Mouse (Mus musculus): ENCODE measurements around the gene Chrnb4. TPM values are rescaled to one million over a fixed set of nuclear protein-coding genes. Genes with fewer than 3 reads are reported as not detected.

Chrnb4 gene
- polyA plus RNA-seq, 1 experiment from 2014 or later, result 3.9 TPM

GRCm38 (mm10) chr9:55031435-55032167 lies 17.0 kb downstream of the Chrnb4 start:
- no peaks in the 10 kb centered on the region for H3K27me3 ChIP-seq (ENCODE audit: control insufficient read depth, insufficient read depth, low read length)
- no peak overlapping the region for H3K4me2 ChIP-seq (replicated peaks; ENCODE audit: low read depth, low read length)
- no peak overlapping the region for H3K4me3 ChIP-seq (ENCODE audit: low read depth, low read length)
- H3K4me1 ChIP-seq (replicated peaks; ENCODE audit: control insufficient read depth, insufficient read depth, low read length), result no peaks in the 10 kb centered on the region
- WGBS, result 59% methylated on average over 6 of the region's 6 CpGs
- H3K9me3 ChIP-seq (ENCODE audit: control insufficient read depth, low read length), result no peaks in the 10 kb centered on the region
- no peak for DNase-seq (ENCODE audit: low spot score)
- no peak overlapping the region for H3K27ac ChIP-seq (ENCODE audit: low read depth, low read length)
- H3K9ac ChIP-seq (ENCODE audit: low read depth, low read length), result no peak overlapping the region
- no peaks in the 10 kb centered on the region for H3K36me3 ChIP-seq (ENCODE audit: control insufficient read depth, insufficient read depth, low read length)
- ATAC-seq (ENCODE audit: low FRiP score), result no peak

DNA sequence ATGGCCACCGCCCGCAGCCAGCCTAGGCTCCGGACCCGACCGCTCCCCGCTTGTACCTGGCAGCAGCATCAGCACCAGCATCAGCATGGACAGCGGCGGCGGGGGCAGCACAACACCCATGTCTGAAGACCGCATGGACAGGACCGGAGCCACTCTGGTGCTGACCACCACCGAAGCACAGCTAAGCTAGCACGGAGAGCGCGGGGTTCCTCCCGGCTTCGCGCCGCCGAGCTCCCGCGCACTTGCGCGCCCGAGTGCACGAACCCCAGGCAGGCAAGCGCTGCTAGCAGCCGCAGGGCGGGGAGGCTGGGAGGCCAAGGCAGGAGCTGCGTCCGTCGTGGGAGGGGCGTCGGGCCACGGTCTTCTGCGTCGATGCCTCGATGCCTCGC lies 22.3 kb downstream of the Chrnb4 start, which contains the start of gene Chrna3:
Chrna3 (minus strand) TSS at position 288 of the 389 bp plus-strand sequence.
- peak within 1 kb of the TSS; percentile 43 for H3K4me3 ChIP-seq (ENCODE audit: low read depth, low read length)
- H3K9me3 ChIP-seq (ENCODE audit: control insufficient read depth, low read length), result no peaks in the 10 kb centered on the region
- peak; percentile 73 for DNase-seq (ENCODE audit: low spot score)
- H3K27me3 ChIP-seq (ENCODE audit: control insufficient read depth, insufficient read depth, low read length), result peaks cover 17% of the 10 kb centered on the region
- 1% methylated on average over 37 of the region's 39 CpGs for WGBS
- H3K27ac ChIP-seq (ENCODE audit: low read depth, low read length), result peak within 1 kb of the TSS; percentile 53
- H3K4me2 ChIP-seq (replicated peaks; ENCODE audit: low read depth, low read length), result peak within 1 kb of the TSS; percentile 58
- H3K4me1 ChIP-seq (replicated peaks; ENCODE audit: control insufficient read depth, insufficient read depth, low read length), result no peaks in the 10 kb centered on the region
- ATAC-seq (ENCODE audit: low FRiP score), result peak; percentile 73
- H3K9ac ChIP-seq (ENCODE audit: low read depth, low read length), result peak within 1 kb of the TSS; percentile 61
- no peaks in the 10 kb centered on the region for H3K36me3 ChIP-seq (ENCODE audit: control insufficient read depth, insufficient read depth, low read length)

DNA sequence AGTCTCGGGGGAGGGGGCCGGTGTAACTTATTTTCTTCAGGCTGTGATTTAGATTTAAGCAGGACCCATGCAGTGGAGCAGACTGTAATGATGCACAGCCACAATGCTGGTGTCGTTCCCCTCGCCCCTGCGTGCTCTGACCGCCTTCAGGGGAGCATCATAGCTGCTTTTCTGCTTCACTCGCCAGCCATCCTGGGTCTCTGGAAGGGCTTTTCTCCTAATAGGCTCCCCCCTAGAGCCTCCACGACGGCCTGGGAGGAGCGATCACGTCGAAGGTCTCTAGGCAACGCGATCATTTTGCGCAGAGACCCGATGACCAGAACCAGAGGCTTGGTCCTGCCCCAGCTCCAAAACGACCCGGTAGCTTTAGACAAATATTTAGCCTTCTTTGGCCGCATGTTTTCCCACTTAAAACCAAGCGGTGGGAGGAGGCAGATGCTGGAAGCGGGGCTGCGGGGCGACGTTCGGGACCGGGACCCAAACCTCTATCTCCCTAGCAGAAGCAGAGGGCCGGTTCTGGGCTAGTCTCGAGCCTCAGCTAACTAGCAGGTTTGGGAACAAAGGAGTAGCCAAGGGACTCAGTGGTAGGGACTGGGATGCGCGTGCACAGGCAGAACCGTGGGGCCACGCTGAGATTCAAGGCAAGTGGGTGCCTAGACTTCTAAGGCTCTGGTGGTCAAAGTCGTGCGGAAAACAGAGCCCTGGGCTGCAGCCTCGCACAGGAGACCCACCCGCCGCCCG lies 22.9 kb downstream of the Chrnb4 start:
- peak overlapping the region; percentile 53 for H3K27ac ChIP-seq (ENCODE audit: low read depth, low read length)
- H3K36me3 ChIP-seq (ENCODE audit: control insufficient read depth, insufficient read depth, low read length), result no peaks in the 10 kb centered on the region
- peak overlapping the region; percentile 61 for H3K9ac ChIP-seq (ENCODE audit: low read depth, low read length)
- peak overlapping the region; percentile 43 for H3K4me3 ChIP-seq (ENCODE audit: low read depth, low read length)
- DNase-seq (ENCODE audit: low spot score) (peak; percentile 46), ATAC-seq (ENCODE audit: low FRiP score) (peak; percentile 48)
- H3K4me2 ChIP-seq (replicated peaks; ENCODE audit: low read depth, low read length), result peak overlapping the region; percentile 58
- no peaks in the 10 kb centered on the region for H3K9me3 ChIP-seq (ENCODE audit: control insufficient read depth, low read length)
- 8% methylated on average over 38 of the region's 38 CpGs for WGBS
- no peaks in the 10 kb centered on the region for H3K4me1 ChIP-seq (replicated peaks; ENCODE audit: control insufficient read depth, insufficient read depth, low read length)
- peaks cover 17% of the 10 kb centered on the region for H3K27me3 ChIP-seq (ENCODE audit: control insufficient read depth, insufficient read depth, low read length)

DNA sequence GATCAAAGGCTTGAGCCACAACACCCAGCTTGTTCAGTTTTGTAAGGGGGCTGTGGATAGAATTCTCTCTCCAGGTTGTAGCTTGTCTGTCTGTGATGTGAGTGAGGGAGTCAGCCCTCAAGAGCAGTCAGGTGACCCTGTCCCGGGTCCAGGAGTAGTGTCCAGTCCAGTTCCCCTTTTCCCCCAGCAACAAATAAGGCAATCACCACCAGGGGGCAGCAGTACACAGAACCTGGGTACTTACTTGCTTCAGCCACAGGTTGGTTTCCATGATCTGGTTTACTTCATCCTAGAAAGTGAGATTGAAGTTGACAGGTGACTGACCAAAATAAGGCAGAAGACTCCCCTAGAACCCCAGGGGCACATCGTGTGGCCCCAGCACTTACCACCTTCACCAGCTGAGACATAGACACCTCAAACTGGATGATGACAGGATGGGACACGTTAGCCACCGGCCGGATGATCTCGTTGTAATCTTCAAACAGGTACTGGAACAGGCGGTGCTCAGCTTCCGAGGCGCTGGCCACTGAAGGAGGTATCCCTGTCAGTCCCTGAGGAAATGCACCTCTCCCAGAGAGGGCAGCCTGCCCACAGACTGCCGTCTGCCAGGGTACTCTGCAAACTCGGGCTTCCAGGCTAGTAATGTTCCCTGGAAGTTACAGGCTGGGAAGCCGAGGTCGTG lies 24.5 kb downstream of the Chrnb4 start:
- Histone ChIP-seq H3K27ac (ENCODE audit: low read depth, low read length) (no peak overlapping the region), H3K9ac (ENCODE audit: low read depth, low read length) (no peak overlapping the region), H3K4me1 (replicated peaks; ENCODE audit: control insufficient read depth, insufficient read depth, low read length) (no peaks in the 10 kb centered on the region), H3K4me3 (ENCODE audit: low read depth, low read length) (no peak overlapping the region), H3K36me3 (ENCODE audit: control insufficient read depth, insufficient read depth, low read length) (no peaks in the 10 kb centered on the region), H3K9me3 (ENCODE audit: control insufficient read depth, low read length) (no peaks in the 10 kb centered on the region), H3K4me2 (replicated peaks; ENCODE audit: low read depth, low read length) (no peak overlapping the region), H3K27me3 (ENCODE audit: control insufficient read depth, insufficient read depth, low read length) (peaks cover 17% of the 10 kb centered on the region)
- ATAC-seq (ENCODE audit: low FRiP score) (0 out of 2 replicates have a peak, but pooled peaks have one; percentile 12), DNase-seq (ENCODE audit: low spot score) (peak; percentile 93)
- 50% methylated on average over 13 of the region's 13 CpGs for WGBS

DNA sequence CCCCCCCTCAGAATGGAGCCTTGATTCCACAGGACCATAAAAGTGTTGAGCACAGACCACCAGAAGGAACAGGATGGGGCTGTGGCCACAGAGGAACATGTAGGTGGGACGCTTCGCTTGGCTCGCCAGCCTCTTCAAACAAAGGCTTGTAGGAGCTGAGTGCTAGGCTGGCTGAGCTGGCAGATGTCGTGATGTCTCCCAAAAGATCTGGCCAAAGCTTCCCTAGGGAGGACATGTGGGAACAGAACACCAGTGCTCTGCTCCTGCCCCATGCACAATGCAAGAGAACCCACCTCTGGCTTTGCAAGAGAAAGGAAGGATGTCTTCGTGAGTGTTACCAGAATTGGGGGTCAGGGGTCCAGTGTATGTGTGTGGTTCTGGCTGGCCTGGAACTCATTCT lies 25.3 kb downstream of the Chrnb4 start:
- WGBS, result 84% methylated on average over 5 of the region's 5 CpGs
- ATAC-seq (ENCODE audit: low FRiP score) (no peak), DNase-seq (ENCODE audit: low spot score) (no peak)
- Histone ChIP-seq H3K4me2 (replicated peaks; ENCODE audit: low read depth, low read length) (no peak overlapping the region), H3K27me3 (ENCODE audit: control insufficient read depth, insufficient read depth, low read length) (peaks cover 17% of the 10 kb centered on the region), H3K36me3 (ENCODE audit: control insufficient read depth, insufficient read depth, low read length) (no peaks in the 10 kb centered on the region), H3K4me1 (replicated peaks; ENCODE audit: control insufficient read depth, insufficient read depth, low read length) (no peaks in the 10 kb centered on the region), H3K9me3 (ENCODE audit: control insufficient read depth, low read length) (no peaks in the 10 kb centered on the region), H3K4me3 (ENCODE audit: low read depth, low read length) (no peak overlapping the region), H3K27ac (ENCODE audit: low read depth, low read length) (no peak overlapping the region), H3K9ac (ENCODE audit: low read depth, low read length) (no peak overlapping the region)

GRCm38 (mm10) chr9:55016926-55017325 lies 31.7 kb downstream of the Chrnb4 start:
- DNase-seq (ENCODE audit: low spot score) (no peak), ATAC-seq (ENCODE audit: low FRiP score) (no peak)
- no peak overlapping the region for H3K27ac ChIP-seq (ENCODE audit: low read depth, low read length)
- no peaks in the 10 kb centered on the region for H3K4me1 ChIP-seq (replicated peaks; ENCODE audit: control insufficient read depth, insufficient read depth, low read length)
- H3K27me3 ChIP-seq (ENCODE audit: control insufficient read depth, insufficient read depth, low read length), result no peaks in the 10 kb centered on the region
- H3K4me2 ChIP-seq (replicated peaks; ENCODE audit: low read depth, low read length), result no peak overlapping the region
- no peak overlapping the region for H3K9ac ChIP-seq (ENCODE audit: low read depth, low read length)
- H3K4me3 ChIP-seq (ENCODE audit: low read depth, low read length), result no peak overlapping the region
- 88% methylated on average over 3 of the region's 3 CpGs for whole genome bisulfite sequencing
- no peaks in the 10 kb centered on the region for H3K36me3 ChIP-seq (ENCODE audit: control insufficient read depth, insufficient read depth, low read length)
- no peaks in the 10 kb centered on the region for H3K9me3 ChIP-seq (ENCODE audit: control insufficient read depth, low read length)

- no peaks in the 10 kb centered on the region for H3K4me1 ChIP-seq (replicated peaks; ENCODE audit: control insufficient read depth, insufficient read depth, low read length)
- H3K4me3 ChIP-seq (ENCODE audit: low read depth, low read length), result no peak overlapping the region
- H3K4me2 ChIP-seq (replicated peaks; ENCODE audit: low read depth, low read length), result no peak overlapping the region
- no peaks in the 10 kb centered on the region for H3K27me3 ChIP-seq (ENCODE audit: control insufficient read depth, insufficient read depth, low read length)
- DNase-seq (ENCODE audit: low spot score) (no peak), ATAC-seq (ENCODE audit: low FRiP score) (no peak)
- no peak overlapping the region for H3K27ac ChIP-seq (ENCODE audit: low read depth, low read length)
- 44% methylated on average over 6 of the region's 6 CpGs for WGBS
- no peaks in the 10 kb centered on the region for H3K36me3 ChIP-seq (ENCODE audit: control insufficient read depth, insufficient read depth, low read length)
- H3K9ac ChIP-seq (ENCODE audit: low read depth, low read length), result no peak overlapping the region
- no peaks in the 10 kb centered on the region for H3K9me3 ChIP-seq (ENCODE audit: control insufficient read depth, low read length)
These were observed 37.8 kb downstream of the Chrnb4 start for GRCm38 (mm10) chr9:55010588-55011350.

DNA sequence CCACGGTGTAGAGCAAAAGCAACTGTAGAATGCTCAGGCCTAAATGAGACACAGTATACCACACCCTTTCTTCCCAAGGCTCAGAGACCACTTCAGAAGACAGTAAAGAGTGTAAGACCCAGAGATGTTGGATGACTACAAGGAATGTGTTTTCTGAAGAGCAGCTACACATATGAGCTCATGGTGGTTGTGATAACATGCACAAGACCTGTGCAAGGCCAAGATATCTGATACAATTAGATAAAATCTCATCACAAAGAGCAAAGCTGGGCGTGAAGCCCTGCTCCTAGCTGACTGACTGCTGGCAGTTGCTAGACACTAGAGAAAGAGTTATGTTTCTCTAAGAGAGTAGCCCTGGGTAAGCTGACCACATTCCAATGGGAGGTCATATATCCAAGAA lies 38.9 kb downstream of the Chrnb4 start:
- 87% methylated on average over 2 of the region's 2 CpGs for WGBS
- H3K9ac ChIP-seq (ENCODE audit: low read depth, low read length), result no peak overlapping the region
- no peaks in the 10 kb centered on the region for H3K36me3 ChIP-seq (ENCODE audit: control insufficient read depth, insufficient read depth, low read length)
- no peak overlapping the region for H3K4me3 ChIP-seq (ENCODE audit: low read depth, low read length)
- no peaks in the 10 kb centered on the region for H3K9me3 ChIP-seq (ENCODE audit: control insufficient read depth, low read length)
- no peak overlapping the region for H3K27ac ChIP-seq (ENCODE audit: low read depth, low read length)
- H3K4me2 ChIP-seq (replicated peaks; ENCODE audit: low read depth, low read length), result no peak overlapping the region
- ATAC-seq (ENCODE audit: low FRiP score) (no peak), DNase-seq (ENCODE audit: low spot score) (no peak)
- H3K27me3 ChIP-seq (ENCODE audit: control insufficient read depth, insufficient read depth, low read length), result no peaks in the 10 kb centered on the region
- H3K4me1 ChIP-seq (replicated peaks; ENCODE audit: control insufficient read depth, insufficient read depth, low read length), result no peaks in the 10 kb centered on the region

Data from hindbrain, embryonic 11.5 days (tissue).